Mouse (Mus musculus): ENCODE data around the gene Sod3.

Sod3 gene

GRCm38 (mm10) chr5:52370901-52371300 is 7.3 kb downstream of the Sod3 start:
- intact Hi-C loops (cut with DNase I): no loop called here

DNA sequence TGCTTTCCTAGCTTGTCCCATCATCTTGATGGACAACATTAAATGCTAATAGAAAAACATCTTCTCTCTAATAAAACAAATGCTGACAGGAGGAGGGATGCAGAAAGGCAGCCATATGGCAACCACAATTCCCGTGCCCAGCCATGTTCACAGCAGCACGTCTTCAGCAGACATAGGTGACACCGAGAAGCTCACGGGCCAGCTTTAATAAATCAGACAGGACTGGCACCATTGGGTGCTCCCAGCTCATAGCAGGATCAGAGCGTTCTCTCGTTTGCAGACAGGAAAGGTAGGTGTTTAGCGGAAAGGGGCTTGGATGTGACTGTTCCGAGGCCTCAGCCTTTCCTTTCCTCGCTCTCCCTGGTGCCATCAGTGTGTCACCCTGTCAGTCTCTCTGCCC is 12.3 kb downstream of the Sod3 start:
- intact Hi-C loops (cut with DNase I): no loop called here

DNA sequence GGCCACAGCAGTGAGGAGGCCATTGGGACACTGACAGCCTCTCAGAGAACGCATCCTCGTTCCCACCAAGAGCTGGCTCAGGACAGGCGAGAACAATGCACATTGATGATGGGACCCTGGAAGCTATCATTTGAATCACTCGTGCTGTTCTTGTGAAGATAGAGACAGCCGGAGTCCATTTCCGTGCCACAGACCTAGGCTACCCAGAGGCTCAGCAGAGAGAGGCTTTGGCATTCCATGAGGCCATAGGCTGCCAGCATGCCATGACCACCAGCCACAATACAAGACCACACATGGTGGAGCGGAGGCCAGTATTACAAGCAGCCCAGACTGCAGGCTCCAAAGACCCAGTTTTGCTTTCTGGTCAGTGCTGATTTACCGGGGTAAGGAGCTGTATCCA is 19.2 kb downstream of the Sod3 start:
- intact Hi-C loops (cut with DNase I): no loop called here

DNA sequence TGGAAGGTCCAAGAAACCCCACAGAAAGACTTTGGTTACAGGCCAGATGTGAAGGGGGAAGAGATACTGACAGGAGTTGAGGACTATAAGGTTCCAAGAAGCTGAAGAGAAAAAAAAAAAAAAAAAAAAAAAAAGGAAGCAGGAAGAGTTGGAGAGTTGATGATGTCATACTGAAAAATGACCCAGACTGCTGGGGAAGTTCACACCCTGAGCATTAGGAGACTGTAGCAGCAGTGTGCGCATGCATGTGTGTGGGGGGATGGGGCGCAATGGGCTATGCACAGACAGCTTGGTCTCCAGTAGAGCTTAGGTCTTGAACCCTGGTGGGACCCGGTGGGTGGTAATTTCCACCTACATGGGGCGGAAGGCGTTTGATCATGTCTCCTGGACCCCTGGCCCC is 20.2 kb downstream of the Sod3 start:
- intact Hi-C loops (cut with DNase I): no loop called here

- intact Hi-C loops (cut with DNase I): no loop called here
Measured at GRCm38 (mm10) chr5:52386016-52386415, 22.4 kb downstream of the Sod3 start.

- intact Hi-C loops (cut with DNase I): no loop called here
Measured at GRCm38 (mm10) chr5:52388092-52388749, 24.6 kb downstream of the Sod3 start.

DNA sequence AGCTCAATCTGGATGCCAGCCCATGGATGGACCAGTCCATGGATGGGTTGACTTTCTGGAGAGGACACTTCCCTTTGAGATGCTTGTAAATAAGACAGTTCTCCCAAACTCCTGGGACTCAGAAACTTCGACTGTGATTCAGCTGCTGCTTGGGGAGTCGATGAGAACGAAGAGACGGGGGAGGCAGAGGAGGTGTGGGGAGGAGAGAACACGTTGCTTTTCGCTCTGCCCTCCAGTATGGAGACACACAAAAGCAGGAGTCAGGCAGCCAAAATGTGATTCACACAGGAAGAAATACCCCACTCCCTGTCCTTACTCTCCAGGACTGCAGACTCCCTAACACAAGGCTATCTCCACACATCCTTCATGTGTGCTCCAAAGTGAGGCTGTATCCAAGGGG is 26.8 kb downstream of the Sod3 start:
- intact Hi-C loops (cut with DNase I): no loop called here

- intact Hi-C loops (cut with DNase I): no loop called here
Measured at GRCm38 (mm10) chr5:52391471-52391870, 27.9 kb downstream of the Sod3 start.

- intact Hi-C loops (cut with DNase I): no loop called here
Measured at GRCm38 (mm10) chr5:52393756-52394155, 30.2 kb downstream of the Sod3 start.

GRCm38 (mm10) chr5:52404373-52404772 is 40.8 kb downstream of the Sod3 start:
- intact Hi-C loops (cut with DNase I): no loop called here

GRCm38 (mm10) chr5:52408668-52409315 is 45.2 kb downstream of the Sod3 start:
- intact Hi-C loops (cut with DNase I): no loop called here

DNA sequence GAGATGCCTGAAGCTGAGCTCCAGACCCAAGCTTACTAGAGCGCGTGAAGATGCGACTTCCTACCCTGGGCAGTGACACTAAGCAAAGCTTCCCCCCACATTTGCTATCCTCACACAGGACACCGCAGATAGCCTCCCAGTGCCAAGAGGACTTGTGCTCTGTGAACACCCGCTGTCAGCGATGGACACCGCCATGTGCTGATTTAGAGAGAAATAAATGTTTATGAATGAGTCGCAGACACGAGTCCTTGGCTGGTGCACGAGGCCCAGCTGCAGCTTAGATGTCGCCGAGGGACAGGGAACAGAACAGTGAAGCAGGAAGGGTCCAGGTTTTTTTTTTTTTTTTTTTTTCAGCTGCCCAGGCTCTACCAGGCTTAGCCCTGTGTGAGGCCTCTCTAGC is 46.6 kb downstream of the Sod3 start:
- intact Hi-C loops (cut with DNase I): no loop called here

DNA sequence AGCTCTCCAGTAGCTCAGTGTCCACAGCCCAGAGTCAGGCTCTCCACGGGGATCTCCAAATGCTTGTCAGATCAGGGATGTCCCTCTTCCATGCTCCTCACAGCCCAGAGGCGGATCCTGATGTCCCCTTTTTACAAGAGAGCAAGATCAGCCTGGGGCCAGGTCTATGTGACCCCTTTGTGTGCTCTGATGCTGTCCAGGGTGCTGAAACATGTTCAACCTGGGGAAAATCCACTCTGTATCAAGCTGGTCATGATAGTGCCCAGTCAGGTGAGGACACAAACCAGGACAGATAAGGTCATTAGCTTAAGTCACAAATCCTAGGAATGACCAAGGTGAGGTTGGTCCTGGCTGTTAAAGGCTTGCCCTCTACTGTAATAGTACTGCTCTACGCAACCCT is 48.0 kb downstream of the Sod3 start:
- intact Hi-C loops (cut with DNase I): no loop called here

- intact Hi-C loops (cut with DNase I): no loop called here
Measured at GRCm38 (mm10) chr5:52415193-52415592, 51.6 kb downstream of the Sod3 start.

GRCm38 (mm10) chr5:52415917-52416316 is 52.3 kb downstream of the Sod3 start:
- intact Hi-C loops (cut with DNase I): no loop called here

DNA sequence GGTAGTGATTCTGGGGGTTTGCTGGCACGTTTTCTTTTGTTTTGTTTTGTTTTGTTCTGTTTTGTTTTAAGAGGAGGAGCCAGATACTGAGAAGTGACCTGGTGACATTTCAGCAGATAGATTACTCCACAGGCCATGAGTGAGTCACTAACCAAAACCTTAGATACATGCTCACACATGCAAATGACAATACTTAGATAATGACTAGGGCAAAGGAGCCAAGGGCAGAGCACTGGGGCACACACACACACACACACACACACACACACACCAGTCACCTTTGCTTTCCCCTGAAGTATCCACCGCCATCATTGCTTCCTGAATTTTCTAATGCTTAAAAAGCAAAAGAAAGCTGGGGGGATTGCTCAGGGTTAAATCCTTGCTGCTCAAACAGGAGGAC is 52.9 kb downstream of the Sod3 start:
- intact Hi-C loops (cut with DNase I): no loop called here
